Mouse (Mus musculus): ENCODE results near the gene Etv3.

GRCm38 (mm10) chr3:87511971-87512765, 13.0 kb upstream of the Etv3 start:
- TF ChIP-seq CEBPB (IDR thresholded peaks at IDR 0.05; ENCODE audit: insufficient read depth, poor library complexity, severe bottlenecking) = no peak
- TF ChIP-seq MAX (IDR thresholded peaks at IDR 0.05; ENCODE audit: low read depth) = no peak
- no peak for TF ChIP-seq POLR2A (IDR thresholded peaks at IDR 0.05; ENCODE audit: insufficient read length, low read depth)
- no peak for TF ChIP-seq E2F4 (IDR thresholded peaks at IDR 0.05; ENCODE audit: insufficient read depth)
- TF ChIP-seq POLR2AphosphoS2 (IDR thresholded peaks at IDR 0.05; ENCODE audit: insufficient read length, low read depth) = no peak
- no peak for TF ChIP-seq USF1 (IDR thresholded peaks at IDR 0.05; ENCODE audit: low read depth)

Measured in myocyte (in vitro differentiated cells).